Mouse (Mus musculus): ENCODE data around the gene Dhrs1. TPM values are rescaled to one million over a fixed set of nuclear protein-coding genes. Genes with fewer than 3 reads are reported as not detected.

Dhrs1 gene
- total RNA-seq, 2 experiments from 2014 or later = 39.8 to 42.6 TPM

DNA sequence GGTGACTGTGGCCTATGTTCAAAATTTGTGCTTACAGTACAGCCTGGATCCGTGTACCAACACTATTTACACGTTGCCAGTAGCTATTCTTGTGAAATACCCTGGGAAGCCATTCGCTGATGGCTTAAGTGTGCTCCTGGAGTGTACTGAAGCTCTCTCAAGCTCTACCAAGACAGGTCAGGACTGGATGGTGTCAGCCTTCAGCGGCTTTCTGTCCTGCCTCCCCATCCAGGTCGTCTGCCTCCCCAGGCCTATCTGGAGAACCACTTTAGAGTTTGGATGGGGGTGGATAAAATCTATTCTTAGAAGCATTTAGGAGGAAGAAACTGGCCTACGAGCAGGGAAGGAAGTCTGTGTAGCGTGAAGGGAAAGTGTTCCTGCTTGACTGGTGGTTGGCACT lies 17.7 kb upstream of the Dhrs1 start:
- peak; percentile 46 to 50 for DNase-seq

- DNase-seq = peak in 1 of 2 experiments; percentile 64
Measured at GRCm38 (mm10) chr14:55762001-55762821, 16.7 kb upstream of the Dhrs1 start.

DNA sequence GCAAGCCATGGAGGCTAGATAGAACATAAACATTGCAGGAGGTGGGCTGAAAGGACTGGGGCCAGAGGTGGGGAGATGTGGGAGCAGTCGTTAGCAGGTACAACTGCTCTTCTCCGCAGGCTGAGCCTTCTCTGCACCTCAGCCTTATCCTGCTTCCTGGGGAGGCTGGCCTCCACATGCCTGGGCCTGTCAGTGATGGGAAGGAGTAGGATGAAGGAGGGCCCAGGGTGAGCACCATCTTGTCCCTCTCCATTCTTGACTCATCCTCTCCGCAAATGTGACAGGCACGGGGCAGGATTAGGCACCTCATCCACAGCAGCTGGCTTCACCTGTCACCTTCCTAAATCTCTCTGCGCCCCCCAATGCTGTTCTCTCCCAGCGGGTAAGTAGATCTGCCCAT lies 15.7 kb upstream of the Dhrs1 start, which contains the start of gene Ltb4r2:
Gene Ltb4r2 (plus strand): TSS at position 266 of the 400 bp plus-strand sequence.
- DNase-seq = no peak

DNA sequence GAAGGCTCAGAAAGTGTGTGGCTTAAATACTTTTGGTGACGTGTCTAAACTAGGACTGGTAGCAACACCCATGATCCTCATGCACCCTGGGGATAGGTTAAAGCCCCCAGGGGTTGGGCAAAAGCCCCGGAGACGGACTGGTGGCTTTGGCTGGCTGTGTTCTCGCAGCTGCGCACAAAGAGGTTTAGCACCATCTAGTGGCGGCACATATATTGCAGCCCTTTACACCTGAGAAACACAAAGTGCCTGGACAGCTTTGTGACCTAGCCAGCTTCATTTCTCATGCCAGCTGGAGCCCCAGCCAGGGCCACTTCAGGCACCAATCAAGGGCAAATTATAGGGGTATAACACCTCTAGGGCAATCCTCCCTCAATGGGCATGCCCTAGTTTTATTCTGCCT lies 14.7 kb upstream of the Dhrs1 start:
- DNase-seq = peak; percentile 82 to 93

DNA sequence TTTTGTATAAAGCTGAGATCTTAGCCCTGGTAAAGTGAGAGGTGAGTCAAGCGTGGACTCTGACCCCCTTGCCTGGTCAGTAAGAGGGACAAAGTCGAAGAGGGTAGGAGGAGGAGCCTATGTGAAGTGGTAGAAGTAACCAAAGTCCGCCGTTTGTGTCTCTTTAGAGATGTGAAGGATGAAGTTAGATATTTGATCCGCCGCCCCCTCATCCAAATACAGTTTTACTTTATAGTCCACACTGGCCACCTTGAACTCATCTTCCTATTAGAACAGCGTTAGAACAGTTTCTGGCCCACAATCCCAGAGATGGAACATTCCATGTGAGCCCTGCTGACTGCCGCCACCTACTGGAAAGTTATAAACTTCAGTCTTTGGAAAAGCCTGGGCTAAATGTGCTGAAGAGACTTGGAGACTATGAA lies 12.9 kb upstream of the Dhrs1 start, which contains the start of gene Cideb:
Gene Cideb (minus strand): TSS at position 96 of the 422 bp plus-strand sequence.
- peak; percentile 49 to 68 for DNase-seq

DNA sequence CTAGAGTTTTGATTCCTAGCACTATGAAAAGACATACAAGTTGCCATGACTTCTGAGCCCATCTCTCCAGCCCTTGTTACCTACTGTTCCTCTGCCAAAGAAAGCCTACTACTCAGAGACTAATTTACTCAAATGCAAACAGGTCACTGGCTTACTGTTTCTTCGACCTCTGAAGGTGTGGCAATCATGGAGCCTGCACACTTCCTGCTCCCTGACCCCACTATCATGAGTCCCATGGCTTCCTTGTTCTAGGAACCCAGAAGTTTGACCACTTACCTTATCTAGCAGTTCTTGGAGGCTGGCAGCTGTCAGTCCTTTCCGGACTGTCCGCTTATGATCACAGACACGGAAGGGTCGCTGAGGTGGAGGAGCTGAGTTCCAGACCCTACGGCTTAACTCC lies 12.1 kb upstream of the Dhrs1 start:
- DNase-seq = no peak

- DNase-seq = no peak
Measured at GRCm38 (mm10) chr14:55747051-55747847, 1.8 kb upstream of the Dhrs1 start.

GRCm38 (mm10) chr14:55745861-55746237 lies 359 bp upstream of the Dhrs1 start:
- no peak for DNase-seq

GRCm38 (mm10) chr14:55743711-55744110 lies 1.8 kb downstream of the Dhrs1 start:
- peak; percentile 87 to 93 for DNase-seq

DNA sequence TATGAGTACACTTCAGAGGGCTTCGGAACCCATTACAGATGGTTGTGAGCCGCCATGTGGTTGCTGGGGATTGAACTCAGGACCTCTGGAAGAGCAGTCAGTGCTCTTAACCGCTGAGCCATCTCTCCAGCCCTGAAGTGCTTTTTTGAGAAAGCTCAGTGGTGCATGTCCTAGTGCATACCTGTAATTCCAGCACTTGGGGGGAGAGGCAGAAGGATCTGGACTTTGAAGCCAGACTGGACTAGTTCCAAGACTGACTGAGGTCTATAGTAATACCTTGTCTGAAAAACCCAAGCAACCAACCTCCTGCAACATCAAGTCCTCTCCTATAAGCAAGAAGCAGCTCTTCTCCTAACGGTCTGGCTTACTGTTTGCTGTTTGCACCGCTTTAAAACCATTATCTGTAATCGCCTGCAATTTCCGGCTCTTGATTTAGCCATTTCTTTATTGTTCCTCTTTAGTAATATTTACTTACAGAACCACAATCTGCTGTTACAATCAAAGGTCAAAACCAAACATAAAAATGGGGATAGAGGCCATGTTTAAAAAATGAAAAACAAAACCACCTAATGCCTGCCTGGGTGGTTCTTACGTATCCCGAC lies 8.3 kb downstream of the Dhrs1 start:
- no peak for DNase-seq

DNA sequence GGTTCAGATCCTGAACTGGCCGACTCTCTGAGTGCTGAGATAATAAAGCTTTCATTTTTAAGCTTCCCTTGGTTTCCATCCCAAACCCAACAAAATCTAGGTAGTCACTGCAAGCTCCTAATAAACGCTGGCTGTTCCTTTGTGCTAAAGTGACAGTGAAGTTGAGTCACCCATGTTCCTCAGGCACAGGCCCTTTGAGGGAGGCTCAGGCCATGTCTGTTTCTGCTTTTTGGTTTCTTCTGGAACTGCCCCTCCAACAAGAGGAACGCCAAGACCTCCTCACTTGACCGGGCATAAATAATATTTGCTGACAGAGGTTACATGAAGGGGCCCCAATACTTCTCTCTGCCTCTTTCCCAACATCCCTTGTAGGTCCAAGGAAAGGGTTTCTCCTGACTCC lies 9.7 kb downstream of the Dhrs1 start:
- DNase-seq = no peak

- no peak for DNase-seq
Measured at GRCm38 (mm10) chr14:55735334-55735733, 10.2 kb downstream of the Dhrs1 start.

- DNase-seq = no peak
Measured at GRCm38 (mm10) chr14:55734869-55735268, 10.6 kb downstream of the Dhrs1 start.

DNA sequence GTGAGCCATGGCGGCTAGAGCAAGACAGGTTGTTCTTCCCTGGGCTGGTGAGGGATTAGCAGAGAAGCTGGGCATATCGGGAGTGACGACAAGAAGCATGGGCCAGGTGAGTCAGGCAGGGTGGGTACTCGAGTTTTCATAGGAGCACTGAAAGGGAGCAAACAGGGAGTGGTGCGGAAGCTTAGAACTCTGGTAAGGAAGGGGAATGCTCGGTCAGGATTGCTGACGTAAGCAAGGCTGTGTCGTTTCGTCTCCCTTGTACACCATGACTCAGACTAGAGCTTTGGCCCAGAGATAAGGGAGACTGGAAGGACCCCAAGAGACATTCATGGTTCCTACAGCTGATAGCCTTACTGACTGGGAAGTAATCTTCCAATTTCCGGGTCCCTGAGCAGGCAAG lies 11.6 kb downstream of the Dhrs1 start:
- DNase-seq = no peak

DNA sequence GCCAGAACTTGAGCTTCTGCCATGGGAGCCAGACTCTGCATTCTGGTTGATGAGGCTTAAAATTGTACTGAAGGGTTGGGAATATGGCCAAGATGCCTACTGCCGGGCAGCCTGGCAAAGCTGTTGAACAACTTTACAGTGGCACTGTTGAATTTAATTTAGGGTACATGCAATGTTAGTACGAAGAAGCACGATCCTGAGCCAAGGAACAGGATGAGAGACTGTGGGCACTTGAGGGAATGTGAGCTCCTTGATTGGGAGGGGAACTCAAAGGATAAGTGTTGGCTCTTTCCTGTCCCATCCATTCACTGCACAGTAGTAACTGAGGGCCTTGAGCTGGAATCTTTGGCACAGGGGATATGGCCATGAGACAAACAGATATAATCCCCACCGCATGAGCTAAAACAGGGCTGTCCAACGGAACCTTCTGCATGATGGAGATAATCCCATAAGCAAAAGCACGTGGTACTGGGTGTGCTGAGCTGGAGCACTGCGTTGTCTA lies 14.9 kb downstream of the Dhrs1 start:
- DNase-seq = no peak

DNA sequence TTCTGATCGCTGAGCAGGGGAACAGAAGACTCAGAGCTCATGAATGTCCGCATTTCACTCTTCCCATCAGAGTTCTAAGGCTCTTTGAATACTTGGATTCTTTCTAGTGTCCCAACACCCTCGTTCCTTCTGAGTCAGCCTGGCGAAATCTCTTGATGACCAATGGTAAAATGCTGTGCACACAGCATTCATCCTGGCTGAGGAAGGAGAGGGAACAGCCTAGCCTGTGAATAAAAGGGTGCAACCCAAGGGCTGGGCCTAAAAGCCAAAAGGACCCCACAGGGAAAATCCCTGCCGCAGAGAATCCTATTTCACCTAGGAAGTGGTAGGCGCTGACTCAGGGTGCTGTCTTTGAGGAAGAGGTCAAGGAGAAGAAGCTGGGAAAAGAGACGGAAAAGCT lies 15.4 kb downstream of the Dhrs1 start:
- DNase-seq = no peak

- DNase-seq = no peak
Measured at GRCm38 (mm10) chr14:55727889-55728685, 17.4 kb downstream of the Dhrs1 start.

DNA sequence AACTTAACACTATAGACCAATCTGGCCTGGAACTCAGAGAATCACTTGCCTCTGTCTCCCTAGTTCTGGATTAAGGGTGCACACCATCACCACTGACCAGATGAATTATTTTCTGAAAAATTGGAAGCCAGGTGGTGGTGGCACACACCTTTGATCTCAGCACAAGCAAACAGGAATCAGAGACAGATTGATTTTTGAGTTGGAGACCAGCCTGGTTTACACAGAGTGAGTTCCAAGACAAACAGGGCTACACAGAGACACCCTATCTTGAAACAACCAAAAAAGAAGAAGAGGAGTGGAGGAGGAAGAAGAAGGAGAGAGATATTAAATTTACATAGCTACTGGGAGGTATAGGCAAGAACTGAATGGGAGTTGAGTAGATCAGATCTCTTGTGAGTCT lies 19.2 kb downstream of the Dhrs1 start:
- no peak for DNase-seq

DNA sequence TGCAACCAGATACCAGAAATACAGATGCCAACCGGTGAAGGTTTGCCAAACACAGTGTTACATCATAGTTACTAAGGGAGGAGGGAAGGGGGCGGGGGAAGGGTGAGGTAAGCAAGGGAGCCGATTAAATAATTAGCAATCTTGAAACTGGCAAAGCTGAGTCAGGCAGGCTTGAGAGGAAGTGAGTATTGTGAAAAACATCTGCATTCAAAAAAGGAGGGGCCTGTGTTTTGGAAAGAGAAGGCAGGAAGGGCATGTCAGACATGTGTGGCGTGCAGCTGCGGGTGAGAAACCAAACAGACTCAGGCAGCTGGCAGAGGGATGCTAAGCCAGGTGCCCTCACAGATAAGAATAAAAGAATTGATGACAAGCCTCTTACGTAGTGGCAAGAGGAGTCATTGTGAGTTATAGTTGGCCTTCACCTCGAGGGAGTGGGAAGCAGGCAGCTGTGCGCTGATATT lies 21.0 kb downstream of the Dhrs1 start:
- DNase-seq = peak; percentile 66 to 82

- no peak for DNase-seq
Measured at GRCm38 (mm10) chr14:55723433-55723832, 22.1 kb downstream of the Dhrs1 start.

DNA sequence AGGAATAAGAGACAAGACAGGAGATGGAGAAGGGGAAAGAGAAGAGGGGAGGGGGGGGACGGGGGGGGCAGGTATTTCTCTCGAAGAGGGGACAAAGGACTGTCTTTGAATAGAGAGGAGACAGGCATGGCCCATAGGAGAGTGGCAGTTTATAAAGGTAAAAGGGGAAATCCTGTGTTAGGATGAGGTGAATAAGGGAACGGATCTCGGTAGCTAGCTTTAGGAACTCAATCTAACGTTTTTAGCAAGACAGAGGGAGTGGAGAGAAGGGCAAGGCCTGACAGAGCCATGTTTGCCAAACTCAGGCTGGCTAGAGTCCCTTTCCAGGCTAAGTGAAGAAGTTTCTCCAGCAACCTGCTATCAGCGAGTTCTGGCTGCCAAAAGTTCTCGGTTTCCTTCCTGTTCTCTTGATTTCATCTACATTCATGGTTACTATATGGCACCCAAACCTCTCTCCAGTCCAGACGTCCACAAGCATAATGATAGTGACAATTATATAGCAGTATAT lies 23.0 kb downstream of the Dhrs1 start:
- DNase-seq = no peak

Measured in heart, adult 18-20 months (tissue).